Mouse (Mus musculus) bone marrow, adult 2 months (tissue): ENCODE measurements around the gene Ssx2ip. TPM values are rescaled to one million over a fixed set of nuclear protein-coding genes. Genes with fewer than 3 reads are reported as not detected.

Experiments used
- H3K27ac ChIP-seq: fragments of 200-500 bp; 2 replicates; pipeline ENCODE4 v1.5.1; 2012; ENCODE audit warnings: low read depth, mild to moderate bottlenecking, control low read depth, inconsistent platforms, low read length; ENCODE audit not compliant: control insufficient read depth, poor library complexity, insufficient read depth
- H3K4me1 ChIP-seq: fragments of 200-500 bp; 2 replicates; pipeline ENCODE4 v1.6.1; 2011; ENCODE audit warnings: low read length; ENCODE audit not compliant: control insufficient read depth, insufficient read depth
- H3K4me3 ChIP-seq: fragments of 200-500 bp; replicated peaks from 2 replicates; pipeline ENCODE3; 2011; ENCODE audit warnings: mild to moderate bottlenecking, low read depth, low read length, control low read depth; ENCODE audit not compliant: control insufficient read depth
- CTCF ChIP-seq: fragments of 200-500 bp; IDR thresholded peaks from 2 replicates; pipeline ENCODE4 v1.5.1; 2011; ENCODE audit warnings: low read length, control low read depth; ENCODE audit not compliant: control insufficient read depth, insufficient read depth
- POLR2A ChIP-seq: fragments of 200-500 bp; IDR thresholded peaks from 2 replicates; pipeline ENCODE4 v1.6.1; 2011; ENCODE audit warnings: low read depth, mild to moderate bottlenecking, control low read depth, low read length, borderline replicate concordance; ENCODE audit not compliant: control insufficient read depth
- WGBS: fragments of 180-500 bp; shearing (Covaris S2); methylation state at CpG from one replicate; pipeline ENCODE4 v1.1.7; 2018; 5-methylcytosine and 5-hydroxymethylcytosine counted together
- polyA plus RNA-seq: library from polyadenylated mRNA; stranded (reverse); fragments of >200 nt; gene quantifications from 2 replicates; pipeline ENCODE4 v1.2.4, GENCODE M21; 2011; ENCODE audit warnings: low replicate concordance; ENCODE audit not compliant: missing spikeins, insufficient read depth, insufficient read length

Ssx2ip gene
- polyA plus RNA-seq, 1 experiment, result 26.0 TPM

DNA sequence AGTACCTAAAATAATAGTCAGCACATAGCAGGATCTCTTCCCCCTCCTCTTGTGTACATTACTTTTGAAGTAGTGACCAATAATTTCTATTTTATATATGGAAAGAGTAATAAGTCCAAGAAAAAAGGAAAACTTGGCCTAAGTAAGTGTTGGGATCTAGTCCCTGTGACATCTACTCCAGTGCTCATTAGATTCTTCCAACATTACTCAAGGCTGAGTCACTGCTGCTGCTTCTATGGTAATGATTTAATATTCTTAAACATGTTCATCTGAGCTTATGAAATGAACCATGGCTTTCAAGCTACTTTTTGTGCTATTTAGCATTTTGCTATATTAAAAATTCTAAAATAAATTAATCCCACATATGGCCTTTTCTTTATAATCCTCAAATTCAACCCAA, 69.3 kb downstream of the Ssx2ip start:
- Histone ChIP-seq H3K4me3 (no peak overlapping the region), H3K4me1 (no peaks in the 10 kb centered on the region), H3K27ac (no peak overlapping the region)
- TF ChIP-seq POLR2A (no peak), CTCF (no peak)

DNA sequence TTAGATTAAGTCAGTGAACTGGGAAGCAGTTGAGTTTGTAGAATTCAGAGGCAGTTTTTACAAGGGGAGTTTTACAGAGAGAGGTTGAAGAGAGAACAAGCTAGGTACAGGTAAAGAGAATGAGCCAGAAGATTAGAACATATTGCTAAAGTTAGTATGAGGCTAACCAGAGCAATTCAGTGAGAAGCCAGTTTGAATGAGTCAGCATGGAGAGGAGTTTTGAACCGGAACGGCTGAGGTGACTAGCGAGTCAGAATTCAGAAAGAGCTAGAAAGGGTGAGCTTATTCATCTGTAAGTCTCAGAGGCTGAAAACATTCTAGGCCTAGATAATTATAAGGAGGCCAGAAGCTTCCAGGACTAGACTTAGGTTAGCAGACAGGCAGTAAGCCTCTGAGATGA, 70.0 kb downstream of the Ssx2ip start:
- WGBS, result 83% methylated on average over 3 of the region's 3 CpGs
- no peaks in the 10 kb centered on the region for H3K4me1 ChIP-seq
- no peak overlapping the region for H3K4me3 ChIP-seq
- TF ChIP-seq CTCF (no peak), POLR2A (no peak)
- H3K27ac ChIP-seq, result no peak overlapping the region

DNA sequence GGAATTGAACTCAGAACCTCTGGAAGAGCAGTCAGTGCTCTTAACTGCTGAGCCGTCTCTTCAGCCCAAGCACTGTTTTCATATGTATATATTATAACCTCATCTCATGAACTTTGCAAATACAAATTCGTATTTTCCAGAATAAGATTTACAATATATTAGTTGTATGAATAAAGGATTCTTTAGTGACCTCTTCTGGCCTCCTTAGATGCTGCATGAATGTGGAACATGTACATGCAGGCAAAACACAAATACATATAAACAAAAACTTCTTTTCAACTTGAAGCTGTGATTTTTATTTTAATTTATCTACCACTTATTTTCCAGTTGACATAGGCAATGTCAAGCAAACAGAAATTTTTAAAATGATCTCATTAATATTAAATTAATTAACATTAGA, 77.6 kb downstream of the Ssx2ip start:
- TF ChIP-seq POLR2A (no peak), CTCF (no peak)
- H3K4me1 ChIP-seq, result no peaks in the 10 kb centered on the region
- no peak overlapping the region for H3K27ac ChIP-seq
- H3K4me3 ChIP-seq, result no peak overlapping the region
- WGBS, result 63% methylated on average over 2 of the region's 2 CpGs

- WGBS, result 85% methylated on average over 4 of the region's 4 CpGs
- Histone ChIP-seq H3K4me1 (no peaks in the 10 kb centered on the region), H3K27ac (no peak overlapping the region), H3K4me3 (no peak overlapping the region)
- TF ChIP-seq POLR2A, result no peak
- TF ChIP-seq CTCF, result no peak
These were observed 82.0 kb downstream of the Ssx2ip start for GRCm38 (mm10) chr3:146486464-146486863.

Other genes starting within 250 kb of the Ssx2ip start
- not detected in 2 replicates for gene Lpar3, start 183.7 kb upstream of the Ssx2ip start, polyA plus RNA-seq
- 0.63 and 3.3 TPM in 2 replicates for gene Ctbs, start 45.2 kb downstream of the Ssx2ip start, polyA plus RNA-seq
- gene Spata1, start 95.1 kb downstream of the Ssx2ip start, polyA plus RNA-seq, result 14.4 TPM in 1 of 2 replicates, not detected in the other
- gene Gng5, start 95.2 kb downstream of the Ssx2ip start, polyA plus RNA-seq, result 41.2 and 87.8 TPM in 2 replicates
- gene Rpf1, start 116.8 kb downstream of the Ssx2ip start, polyA plus RNA-seq, result 35.1 and 55.3 TPM in 2 replicates
- gene Uox, start 165.8 kb downstream of the Ssx2ip start, polyA plus RNA-seq, result 1.2 and 3.8 TPM in 2 replicates
- gene Dnase2b, start 211.0 kb downstream of the Ssx2ip start, polyA plus RNA-seq, result not detected in 2 replicates
- gene 4930503B20Rik, start 246.7 kb downstream of the Ssx2ip start, polyA plus RNA-seq, result not detected in 2 replicates